Mouse (Mus musculus): ENCODE measurements around the gene Npepps.

DNA sequence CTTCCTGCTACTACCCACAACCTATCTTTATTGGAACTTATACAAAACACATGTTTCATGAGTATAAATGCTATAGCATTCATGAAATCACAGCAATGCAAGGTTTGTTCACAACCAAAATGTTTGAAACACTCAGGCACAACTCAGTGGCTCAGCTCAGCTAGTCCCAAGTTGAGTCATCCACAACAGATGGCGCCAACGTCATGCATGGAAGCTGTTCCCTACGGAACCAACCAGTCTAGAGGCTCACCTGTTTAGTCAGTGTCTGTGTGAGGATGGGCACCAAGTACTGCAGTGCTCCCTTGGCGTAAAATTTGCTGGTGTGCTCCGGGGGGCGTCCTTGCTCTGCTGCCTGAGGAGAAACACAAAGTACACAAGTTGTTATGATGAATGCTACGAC, 104.9 kb downstream of the Npepps start:
- TF ChIP-seq POLR2A (IDR thresholded peaks at IDR 0.05; ENCODE audit: borderline replicate concordance, extremely low read depth, low read depth, low read length) = no peak
- no peak for TF ChIP-seq CTCF (IDR thresholded peaks at IDR 0.05; ENCODE audit: insufficient read depth, low read length)
